12 mouse cellular contexts compared by ENCODE assay signal in the genomic region with DNA sequence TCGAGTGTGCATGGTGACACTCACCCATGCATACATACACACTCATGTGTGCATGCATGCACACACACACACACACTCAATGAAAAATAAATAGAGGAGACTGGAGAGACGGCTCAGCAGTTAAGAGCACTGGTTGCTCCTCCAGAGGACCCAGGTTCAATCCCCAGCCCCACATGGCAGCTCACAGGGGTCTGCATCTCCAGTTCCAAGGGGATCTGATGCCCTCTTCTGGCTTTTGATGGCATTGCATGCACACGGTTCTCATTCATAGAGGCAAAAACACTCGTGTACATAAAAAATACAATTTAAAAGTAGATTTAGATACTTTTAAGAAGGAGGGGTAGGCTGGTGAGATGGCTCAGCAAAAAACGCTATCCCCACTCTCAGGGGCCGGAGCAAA. TPM values are rescaled to one million over a fixed set of nuclear protein-coding genes. Genes with fewer than 3 reads are reported as not detected.
A peak's percentile ranks its signal among the peaks of the same experiment; 100 is the strongest.
DNase-seq lines count a peak whose midpoint lies in the region; ATAC-seq and TF ChIP-seq lines count a peak whose summit lies in the region.
"Had no signal": no experiment of that assay in that cellular context is flagged by ENCODE, and none has a peak within 500 bp of the region (broad histone marks: within the 10 kb centered on the region; RNA-seq: fewer than 3 reads in every experiment).

No protein-coding gene starts in this region.

- H3K36me3 ChIP-seq in heart, adult 2 months (ENCODE audit: control insufficient read depth, insufficient read depth, low read length) = no peaks in the 10 kb centered on the region
- no peaks in the 10 kb centered on the region for H3K36me3 ChIP-seq in lung, postnatal 0 days (ENCODE audit: insufficient read depth, low read length)
- no peaks in the 10 kb centered on the region for H3K36me3 ChIP-seq in CH12.LX (replicated peaks in 1 of 2; ENCODE audit: control insufficient read depth in 1 of 2, insufficient read depth in 1 of 2, low read length in 1 of 2)

- in situ Hi-C loops in CH12.LX (cut with MboI; ENCODE audit: low pct_ligation_motif_present, low pct_unique_long_range_greater_than_20kb, low sequenced_read_pairs) = no loop called here

- no peak for TF ChIP-seq EP300 in heart, adult 2 months (IDR thresholded peaks at IDR 0.05; ENCODE audit: insufficient read depth, low read depth, low read length)
- no peak for TF ChIP-seq EP300 in lung, postnatal 0 days (IDR thresholded peaks at IDR 0.05)
- no peak for TF ChIP-seq EP300 in CH12.LX (IDR thresholded peaks at IDR 0.05; ENCODE audit: low read length)

- no peak overlapping the region for H3K9ac ChIP-seq in heart, adult 2 months (ENCODE audit: low read depth, low read length)
- H3K9ac ChIP-seq in lung, postnatal 0 days (replicated peaks; ENCODE audit: low read depth) = no peak overlapping the region
- H3K9ac ChIP-seq in CH12.LX (ENCODE audit: insufficient read depth, low read depth) = no peak overlapping the region

- TF ChIP-seq POLR2A in heart, adult 2 months (IDR thresholded peaks at IDR 0.05; ENCODE audit: insufficient read depth, low read depth, low read length) = no peak
- no peak for TF ChIP-seq POLR2A in lung, adult 2 months (IDR thresholded peaks at IDR 0.05; ENCODE audit: borderline replicate concordance, extremely low read depth, low read depth, low read length)
- no peak for TF ChIP-seq POLR2A in CH12.LX (IDR thresholded peaks at IDR 0.05; ENCODE audit: low read depth, low read length)
- TF ChIP-seq POLR2A in cortical plate, adult 2 months (IDR thresholded peaks at IDR 0.05; ENCODE audit: extremely low read depth, insufficient read depth, low read length) = no peak

- H3K4me2 ChIP-seq in lung, postnatal 0 days (replicated peaks; ENCODE audit: low read depth, low read length) = no peak overlapping the region
- no peak overlapping the region for H3K4me2 ChIP-seq in CH12.LX (ENCODE audit: insufficient read depth, low read depth, poor library complexity, severe bottlenecking)

- H3K4me1 ChIP-seq in heart, adult 2 months (ENCODE audit: control insufficient read depth, insufficient read depth, low read length) = no peaks in the 10 kb centered on the region
- no peaks in the 10 kb centered on the region for H3K4me1 ChIP-seq in lung, postnatal 0 days (ENCODE audit: insufficient read depth, low read depth, low read length)
- H3K4me1 ChIP-seq in lung, adult 2 months (ENCODE audit: control insufficient read depth, insufficient read depth, low read length) = no peaks in the 10 kb centered on the region
- H3K4me1 ChIP-seq in CH12.LX (ENCODE audit: control insufficient read depth in 1 of 2, insufficient read depth in 2 of 2) = no peaks in the 10 kb centered on the region; a peak in 1 of 4 replicates
- H3K4me1 ChIP-seq in cortical plate, adult 2 months (ENCODE audit: control insufficient read depth, insufficient read depth, low read length) = peaks cover 2% of the 10 kb centered on the region; the same call in 1 of the 2 replicates

- WGBS in heart, adult 2 months = 57% methylated on average over 6 of the region's 6 CpGs
- 54% methylated on average over 6 of the region's 6 CpGs for WGBS in lung, postnatal 0 days
- 61% methylated on average over 6 of the region's 6 CpGs for WGBS in lung, adult 2 months

- intact Hi-C loops in heart, adult 2 months (cut with DNase I) = no loop called here
- intact Hi-C loops in heart, postnatal 36 days (cut with DNase I) = no loop called here

- H3K27ac ChIP-seq in heart, adult 2 months = no peak overlapping the region
- H3K27ac ChIP-seq in lung, postnatal 0 days (ENCODE audit: low read length) = no peak overlapping the region
- no peak overlapping the region for H3K27ac ChIP-seq in CH12.LX (ENCODE audit: insufficient read depth, low read depth)
- H3K27ac ChIP-seq in cortical plate, adult 2 months (ENCODE audit: insufficient read depth, low read length) = no peak overlapping the region
- H3K27ac ChIP-seq: macrophage had no signal

- ATAC-seq in lung, postnatal 0 days = no peak

- H3K27me3 ChIP-seq in heart, adult 2 months (ENCODE audit: control insufficient read depth, insufficient read depth, low read length) = no peaks in the 10 kb centered on the region
- H3K27me3 ChIP-seq in lung, postnatal 0 days (replicated peaks; ENCODE audit: insufficient read depth, low read length) = no peaks in the 10 kb centered on the region
- H3K27me3 ChIP-seq in CH12.LX (replicated peaks) = peaks cover 87% of the 10 kb centered on the region

- DNase-seq in heart, adult 2 months = no peak
- no peak for DNase-seq in heart, postnatal 36 days
- DNase-seq in lung, postnatal 0 days (ENCODE audit: low spot score) = no peak
- DNase-seq in lung, adult 2 months = no peak
- DNase-seq in CH12.LX (ENCODE audit: extremely low read depth) = no peak
- DNase-seq in c-Kit-positive CD71-positive TER-119-positive erythroid progenitor cells, embryonic 14.5 days (ENCODE audit: low spot score) = no peak
- DNase-seq in frontal cortex, postnatal 14 days (ENCODE audit: low spot score in 2 of 2) = no peak
- DNase-seq: heart, adult 11 months; heart, postnatal 10 days; thymus, postnatal 25 days had no signal

- no peaks in the 10 kb centered on the region for H3K9me3 ChIP-seq in lung, postnatal 0 days (ENCODE audit: low read length)
- H3K9me3 ChIP-seq in CH12.LX (replicated peaks; ENCODE audit: low read length) = no peaks in the 10 kb centered on the region

- peak; percentile 35 for TF ChIP-seq RAD21 in CH12.LX (IDR thresholded peaks at IDR 0.05; ENCODE audit: low read depth, low read length)

- TF ChIP-seq CTCF in heart, adult 2 months (IDR thresholded peaks at IDR 0.05) = peak; percentile 64
- peak; percentile 29 for TF ChIP-seq CTCF in lung, postnatal 0 days (IDR thresholded peaks at IDR 0.05)
- TF ChIP-seq CTCF in lung, adult 2 months (IDR thresholded peaks at IDR 0.05; ENCODE audit: insufficient read depth, low read length) = no peak
- peak in 1 of 2 experiments; percentile 46; a peak in 2 of 4 replicates for TF ChIP-seq CTCF in CH12.LX (conservative IDR thresholded peaks at IDR 0.05 in 1 of 2, IDR thresholded peaks at IDR 0.05 in 1 of 2; ENCODE audit: low read depth in 2 of 2, low read length in 2 of 2)
- peak; percentile 32; the same call in 1 of the 2 replicates for TF ChIP-seq CTCF in cortical plate, adult 2 months (IDR thresholded peaks at IDR 0.05; ENCODE audit: extremely low read depth, insufficient read depth, low read length)

- dilution Hi-C loops in CH12.LX (cut with MboI; ENCODE audit: extremely low pct_ligation_motif_present, extremely low pct_unique_long_range_greater_than_20kb, low sequenced_read_pairs) = no loop called here

- H3K4me3 ChIP-seq in heart, adult 2 months = no peak overlapping the region
- H3K4me3 ChIP-seq in lung, postnatal 0 days (ENCODE audit: low read depth, low read length) = no peak overlapping the region
- no peak overlapping the region for H3K4me3 ChIP-seq in lung, adult 2 months (replicated peaks; ENCODE audit: extremely low read depth, low read depth, low read length)
- H3K4me3 ChIP-seq in CH12.LX (replicated peaks in 1 of 3; ENCODE audit: low read depth in 2 of 3, low read length in 2 of 3, poor library complexity in 1 of 3) = no peak overlapping the region
- H3K4me3 ChIP-seq in cortical plate, adult 2 months (ENCODE audit: insufficient read depth, low read length) = no peak overlapping the region

- H3K79me2 ChIP-seq in heart, adult 2 months (replicated peaks; ENCODE audit: control insufficient read depth, insufficient read depth, low read length) = no peaks in the 10 kb centered on the region
- no peaks in the 10 kb centered on the region for H3K79me2 ChIP-seq in CH12.LX (replicated peaks; ENCODE audit: control insufficient read depth, extremely low read depth, insufficient read depth, poor library complexity, severe bottlenecking)

TF ChIP-seq in CH12.LX, 34 proteins besides CTCF, POLR2A, EP300 and RAD21:
- TF ChIP-seq TCF12 (IDR thresholded peaks at IDR 0.05; ENCODE audit: low read depth, low read length) (no peak), SMC3 (IDR thresholded peaks at IDR 0.05; ENCODE audit: low read depth, low read length) (peak; percentile 25; the same call in 1 of the 2 replicates), BHLHE40 (IDR thresholded peaks at IDR 0.05; ENCODE audit: low read depth, low read length) (no peak)

RNA-seq across cellular contexts. Expression of a gene that starts 55.5 kb away (rescaled TPM):
- total RNA-seq in heart, adult 2 months (2021) = 10 to 100 TPM; 17.8 to 20.9 TPM
- 25.1 and 25.5 TPM in 2 replicates for polyA plus RNA-seq in heart, adult 2 months (2012; rRNA removed)
- 10 to 100 TPM; 16.5 to 16.9 TPM for total RNA-seq in heart, postnatal 36 days (2021)
- polyA plus RNA-seq in lung, postnatal 0 days (2015; fragmentation: Nextera tagmentation; extraction: Ambion mirVana) = 11.4 and 11.5 TPM in 2 replicates
- polyA plus RNA-seq in lung, adult 2 months (2012; rRNA removed) = 13.6 and 18.0 TPM in 2 replicates
- total RNA-seq in CH12.LX (2012; rRNA removed) = 20.9 and 24.6 TPM in 2 replicates
- total RNA-seq in CH12.LX (2014; rRNA removed) = 20.0 and 21.9 TPM in 2 replicates
- 16.9 and 20.5 TPM in 2 replicates for polyA plus RNA-seq in CH12.LX (2012; ENCODE audit: insufficient read length, low read depth)
- 9.4 and 9.6 TPM in 2 replicates for polyA plus RNA-seq in cortical plate, adult 2 months (2012; rRNA removed)

RNA-seq across cellular contexts. Expression of a gene that starts 59.4 kb away (rescaled TPM):
- total RNA-seq in heart, adult 2 months (2021) = 10 to 100 TPM; 40.9 to 49.7 TPM
- polyA plus RNA-seq in heart, adult 2 months (2012; rRNA removed) = 18.6 and 25.7 TPM in 2 replicates
- total RNA-seq in heart, postnatal 36 days (2021) = 10 to 100 TPM; 50.7 to 51.4 TPM
- polyA plus RNA-seq in lung, postnatal 0 days (2015; fragmentation: Nextera tagmentation; extraction: Ambion mirVana) = 11.1 and 15.8 TPM in 2 replicates
- polyA plus RNA-seq in lung, adult 2 months (2012; rRNA removed) = 17.3 and 20.2 TPM in 2 replicates
- total RNA-seq in CH12.LX (2012; rRNA removed) (24.3 and 25.5 TPM in 2 replicates), CH12.LX (2014; rRNA removed) (10.5 TPM in 2 replicates)
- polyA plus RNA-seq in CH12.LX (2012; ENCODE audit: insufficient read length, low read depth) = 23.8 and 28.6 TPM in 2 replicates
- polyA plus RNA-seq in cortical plate, adult 2 months (2012; rRNA removed) = 30.7 and 30.9 TPM in 2 replicates
